Mouse (Mus musculus): ENCODE data around the gene Omd. TPM values are rescaled to one million over a fixed set of nuclear protein-coding genes. Genes with fewer than 3 reads are reported as not detected.
A peak's percentile ranks its signal among the peaks of the same experiment; 100 is the strongest.

Gene Omd
- total and polyA plus RNA-seq, 3 experiments = 0.94 to 1.6 (median 1.1) TPM

- TF ChIP-seq POLR2A (IDR thresholded peaks at IDR 0.05; ENCODE audit: insufficient read depth, low read depth, low read length) (no peak), CTCF (IDR thresholded peaks at IDR 0.05) (no peak), EP300 (IDR thresholded peaks at IDR 0.05; ENCODE audit: insufficient read depth, low read depth, low read length) (no peak)
- H3K36me3 ChIP-seq (ENCODE audit: control insufficient read depth, insufficient read depth, low read length) = peaks cover 22% of the 10 kb centered on the region
- no peaks in the 10 kb centered on the region for H3K79me2 ChIP-seq (replicated peaks; ENCODE audit: control insufficient read depth, insufficient read depth, low read length)
- 80% methylated on average over 3 of the region's 3 CpGs for WGBS
- no peak overlapping the region for H3K27ac ChIP-seq
- peaks cover 7% of the 10 kb centered on the region for H3K4me1 ChIP-seq (ENCODE audit: control insufficient read depth, insufficient read depth, low read length)
- no peak for DNase-seq
- no peak overlapping the region for H3K9ac ChIP-seq (ENCODE audit: low read depth, low read length)
- H3K27me3 ChIP-seq (ENCODE audit: control insufficient read depth, insufficient read depth, low read length) = no peaks in the 10 kb centered on the region
- intact Hi-C loops (cut with DNase I) = no loop called here
- no peak overlapping the region for H3K4me3 ChIP-seq
These were observed 34.8 kb downstream of the Omd start for GRCm38 (mm10) chr13:49617021-49617420.

GRCm38 (mm10) chr13:49618365-49618764 is 36.1 kb downstream of the Omd start:
- TF ChIP-seq EP300 (IDR thresholded peaks at IDR 0.05; ENCODE audit: insufficient read depth, low read depth, low read length) = no peak
- TF ChIP-seq CTCF (IDR thresholded peaks at IDR 0.05) = no peak
- TF ChIP-seq POLR2A (IDR thresholded peaks at IDR 0.05; ENCODE audit: insufficient read depth, low read depth, low read length) = no peak
- H3K36me3 ChIP-seq (ENCODE audit: control insufficient read depth, insufficient read depth, low read length) = peaks cover 20% of the 10 kb centered on the region
- no peaks in the 10 kb centered on the region for H3K79me2 ChIP-seq (replicated peaks; ENCODE audit: control insufficient read depth, insufficient read depth, low read length)
- no peaks in the 10 kb centered on the region for H3K27me3 ChIP-seq (ENCODE audit: control insufficient read depth, insufficient read depth, low read length)
- DNase-seq = no peak
- H3K27ac ChIP-seq = no peak overlapping the region
- no peak overlapping the region for H3K4me3 ChIP-seq
- intact Hi-C loops (cut with DNase I) = no loop called here
- peaks cover 5% of the 10 kb centered on the region for H3K4me1 ChIP-seq (ENCODE audit: control insufficient read depth, insufficient read depth, low read length)
- no peak overlapping the region for H3K9ac ChIP-seq (ENCODE audit: low read depth, low read length)

- no peak overlapping the region for H3K27ac ChIP-seq
- H3K4me1 ChIP-seq (ENCODE audit: control insufficient read depth, insufficient read depth, low read length) = no peaks in the 10 kb centered on the region
- WGBS = 75% methylated on average over 1 of the region's 1 CpGs
- H3K9ac ChIP-seq (ENCODE audit: low read depth, low read length) = no peak overlapping the region
- no peak for DNase-seq
- no peaks in the 10 kb centered on the region for H3K27me3 ChIP-seq (ENCODE audit: control insufficient read depth, insufficient read depth, low read length)
- H3K79me2 ChIP-seq (replicated peaks; ENCODE audit: control insufficient read depth, insufficient read depth, low read length) = no peaks in the 10 kb centered on the region
- intact Hi-C loops (cut with DNase I) = no loop called here
- no peaks in the 10 kb centered on the region for H3K36me3 ChIP-seq (ENCODE audit: control insufficient read depth, insufficient read depth, low read length)
- no peak for TF ChIP-seq EP300 (IDR thresholded peaks at IDR 0.05; ENCODE audit: insufficient read depth, low read depth, low read length)
- no peak for TF ChIP-seq POLR2A (IDR thresholded peaks at IDR 0.05; ENCODE audit: insufficient read depth, low read depth, low read length)
- TF ChIP-seq CTCF (IDR thresholded peaks at IDR 0.05) = no peak
- H3K4me3 ChIP-seq = no peak overlapping the region
These were observed 41.0 kb downstream of the Omd start for GRCm38 (mm10) chr13:49623216-49623615.

- Histone ChIP-seq H3K79me2 (replicated peaks; ENCODE audit: control insufficient read depth, insufficient read depth, low read length) (no peaks in the 10 kb centered on the region), H3K4me1 (ENCODE audit: control insufficient read depth, insufficient read depth, low read length) (no peaks in the 10 kb centered on the region; the same call in 1 of the 2 replicates), H3K27ac (no peak overlapping the region), H3K9ac (ENCODE audit: low read depth, low read length) (no peak overlapping the region), H3K27me3 (ENCODE audit: control insufficient read depth, insufficient read depth, low read length) (no peaks in the 10 kb centered on the region), H3K36me3 (ENCODE audit: control insufficient read depth, insufficient read depth, low read length) (no peaks in the 10 kb centered on the region), H3K4me3 (no peak overlapping the region)
- intact Hi-C loops (cut with DNase I) = no loop called here
- DNase-seq = no peak
- TF ChIP-seq POLR2A (IDR thresholded peaks at IDR 0.05; ENCODE audit: insufficient read depth, low read depth, low read length) (no peak), EP300 (IDR thresholded peaks at IDR 0.05; ENCODE audit: insufficient read depth, low read depth, low read length) (no peak), CTCF (IDR thresholded peaks at IDR 0.05) (no peak)
These were observed 45.9 kb downstream of the Omd start for GRCm38 (mm10) chr13:49628167-49628566.

- intact Hi-C loops (cut with DNase I) = no loop called here
- H3K4me3 ChIP-seq = no peak overlapping the region
- H3K4me1 ChIP-seq (ENCODE audit: control insufficient read depth, insufficient read depth, low read length) = no peaks in the 10 kb centered on the region; the same call in 1 of the 2 replicates
- H3K27me3 ChIP-seq (ENCODE audit: control insufficient read depth, insufficient read depth, low read length) = no peaks in the 10 kb centered on the region
- no peak overlapping the region for H3K9ac ChIP-seq (ENCODE audit: low read depth, low read length)
- H3K36me3 ChIP-seq (ENCODE audit: control insufficient read depth, insufficient read depth, low read length) = no peaks in the 10 kb centered on the region
- TF ChIP-seq CTCF (IDR thresholded peaks at IDR 0.05) (no peak), POLR2A (IDR thresholded peaks at IDR 0.05; ENCODE audit: insufficient read depth, low read depth, low read length) (no peak), EP300 (IDR thresholded peaks at IDR 0.05; ENCODE audit: insufficient read depth, low read depth, low read length) (no peak)
- peak in 1 of 2 experiments; percentile 55 for DNase-seq
- H3K79me2 ChIP-seq (replicated peaks; ENCODE audit: control insufficient read depth, insufficient read depth, low read length) = no peaks in the 10 kb centered on the region
- no peak overlapping the region for H3K27ac ChIP-seq
- WGBS = 87% methylated on average over 2 of the region's 2 CpGs
These were observed 46.8 kb downstream of the Omd start for GRCm38 (mm10) chr13:49629076-49629475.

- intact Hi-C loops (cut with DNase I) = no loop called here
- WGBS = 98% methylated on average over 2 of the region's 2 CpGs
- Histone ChIP-seq H3K4me1 (ENCODE audit: control insufficient read depth, insufficient read depth, low read length) (peaks cover 4% of the 10 kb centered on the region), H3K79me2 (replicated peaks; ENCODE audit: control insufficient read depth, insufficient read depth, low read length) (no peaks in the 10 kb centered on the region), H3K36me3 (ENCODE audit: control insufficient read depth, insufficient read depth, low read length) (no peaks in the 10 kb centered on the region; the same call in 1 of the 2 replicates), H3K27ac (no peak overlapping the region), H3K9ac (ENCODE audit: low read depth, low read length) (no peak overlapping the region), H3K4me3 (no peak overlapping the region), H3K27me3 (ENCODE audit: control insufficient read depth, insufficient read depth, low read length) (no peaks in the 10 kb centered on the region)
- no peak for DNase-seq
- no peak for TF ChIP-seq POLR2A (IDR thresholded peaks at IDR 0.05; ENCODE audit: insufficient read depth, low read depth, low read length)
- TF ChIP-seq EP300 (IDR thresholded peaks at IDR 0.05; ENCODE audit: insufficient read depth, low read depth, low read length) = no peak
- TF ChIP-seq CTCF (IDR thresholded peaks at IDR 0.05) = no peak
These were observed 57.7 kb downstream of the Omd start for GRCm38 (mm10) chr13:49639965-49640364.

Other genes starting within 250 kb of the Omd start
- 10 to 100 TPM; 72.4 to 77.6 TPM for gene Bicd2, start 240.9 kb upstream of the Omd start, total RNA-seq (2021)
- gene Bicd2, start 240.9 kb upstream of the Omd start, polyA plus RNA-seq (2012; rRNA removed) = 44.5 and 64.2 TPM in 2 replicates
- 1 to 10 TPM; 6.7 to 7.3 TPM for gene Ippk, start 161.2 kb upstream of the Omd start, total RNA-seq (2021)
- 4.3 and 6.9 TPM in 2 replicates for gene Ippk, start 161.2 kb upstream of the Omd start, polyA plus RNA-seq (2012; rRNA removed)
- 1 to 10 TPM in 1 of 2 experiments, under 1 TPM in 1; 0.99 to 1.4 TPM for gene Tes3-ps, start 89.1 kb upstream of the Omd start, total RNA-seq (2021)
- 0.08 and 0.09 TPM in 2 replicates for gene Tes3-ps, start 89.1 kb upstream of the Omd start, polyA plus RNA-seq (2012; rRNA removed)
- 10 to 100 TPM; 13.4 to 15.4 TPM for gene Ecm2, start 77.7 kb upstream of the Omd start, total RNA-seq (2021)
- 8.2 and 14.8 TPM in 2 replicates for gene Ecm2, start 77.7 kb upstream of the Omd start, polyA plus RNA-seq (2012; rRNA removed)
- gene Aspn, start 38.0 kb upstream of the Omd start, total RNA-seq (2021) = 10 to 100 TPM; 13.8 to 16.7 TPM
- gene Aspn, start 38.0 kb upstream of the Omd start, polyA plus RNA-seq (2012; rRNA removed) = 4.3 and 12.0 TPM in 2 replicates
- gene Ogn, start 25.6 kb downstream of the Omd start, total RNA-seq (2021) = 10 to 100 TPM; 69.0 to 74.7 TPM
- 27.4 and 71.7 TPM in 2 replicates for gene Ogn, start 25.6 kb downstream of the Omd start, polyA plus RNA-seq (2012; rRNA removed)
- gene Cenpp, start 70.3 kb downstream of the Omd start, total RNA-seq (2021) = 1 to 10 TPM; 1.8 to 2.4 TPM
- 0.57 and 1.1 TPM in 2 replicates for gene Cenpp, start 70.3 kb downstream of the Omd start, polyA plus RNA-seq (2012; rRNA removed)
- 10 to 100 TPM; 19.3 to 19.4 TPM for gene Nol8, start 70.6 kb downstream of the Omd start, total RNA-seq (2021)
- gene Nol8, start 70.6 kb downstream of the Omd start, polyA plus RNA-seq (2012; rRNA removed) = 1.4 and 3.2 TPM in 2 replicates
- gene Iars, start 99.6 kb downstream of the Omd start, total RNA-seq (2021) = 10 to 100 TPM; 52.2 to 75.0 TPM
- gene Iars, start 99.6 kb downstream of the Omd start, polyA plus RNA-seq (2012; rRNA removed) = 19.4 and 38.1 TPM in 2 replicates
- gene Gm30302, start 216.5 kb downstream of the Omd start, total RNA-seq (2021) = under 1 TPM; 0.10 to 0.32 TPM
- 0.18 and 0.25 TPM in 2 replicates for gene Gm30302, start 216.5 kb downstream of the Omd start, polyA plus RNA-seq (2012; rRNA removed)